Mouse (Mus musculus) cerebellum, adult 2 months (tissue): Measurements from ENCODE around the gene Hes7.

Experiments used
- CTCF ChIP-seq: fragments of 200-500 bp; IDR thresholded peaks from 2 replicates; pipeline ENCODE4 v1.5.1; 2011; ENCODE audit warnings: low read depth, mild to moderate bottlenecking, control low read depth, low read length, moderate library complexity, borderline replicate concordance; ENCODE audit not compliant: insufficient read depth
- POLR2A ChIP-seq: fragments of 200-500 bp; IDR thresholded peaks from 2 replicates; pipeline ENCODE4 v1.6.1; 2011; ENCODE audit warnings: low read length, control low read depth, borderline replicate concordance; ENCODE audit not compliant: insufficient read depth

GRCm38 (mm10) chr11:69104487-69104886 is 15.7 kb upstream of the Hes7 start:
- TF ChIP-seq POLR2A (no peak), CTCF (no peak)
